Mouse (Mus musculus): ENCODE measurements around the gene Mvd.

DNA sequence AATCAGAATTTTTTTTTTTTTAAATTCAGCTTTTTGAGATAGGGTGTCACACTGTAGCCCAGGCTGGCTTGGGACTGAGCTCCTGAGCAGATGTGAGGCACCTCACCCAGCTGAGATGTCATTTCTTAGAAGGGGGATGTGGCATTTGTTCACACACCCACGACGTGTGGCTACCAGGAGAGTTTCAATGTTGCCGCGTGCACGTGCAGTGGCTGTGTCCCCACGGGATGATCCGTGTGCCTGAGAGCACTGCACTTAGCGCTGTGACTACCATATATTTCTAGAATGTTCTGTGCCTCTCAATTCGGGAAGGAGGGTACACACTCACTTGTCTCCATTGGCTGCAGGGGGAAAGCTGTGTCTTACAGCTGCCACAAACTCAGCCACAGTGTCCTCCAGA is 7.1 kb downstream of the Mvd start:
- TF ChIP-seq CTCF (IDR thresholded peaks at IDR 0.05 in 2 of 3, conservative IDR thresholded peaks at IDR 0.05 in 1 of 3; ENCODE audit: control insufficient read depth in 1 of 3, insufficient read depth in 1 of 3, low read depth in 2 of 3, low read length in 3 of 3, poor library complexity in 1 of 3, severe bottlenecking in 1 of 3), result no peak
- no peak for TF ChIP-seq MYB (IDR thresholded peaks at IDR 0.05; ENCODE audit: low read depth, low read length)
- no peak for TF ChIP-seq ZNF384 (IDR thresholded peaks at IDR 0.05; ENCODE audit: low read depth, low read length)
- TF ChIP-seq ZKSCAN1 (IDR thresholded peaks at IDR 0.05; ENCODE audit: low read depth, low read length), result no peak
- TF ChIP-seq POLR2A (IDR thresholded peaks at IDR 0.05; ENCODE audit: control insufficient read depth in 1 of 2, insufficient read depth in 1 of 2, low read depth in 1 of 2, low read length in 2 of 2, poor library complexity in 1 of 2), result no peak
- no peak for TF ChIP-seq SIN3A (IDR thresholded peaks at IDR 0.05; ENCODE audit: low read length)
- TF ChIP-seq RAD21 (IDR thresholded peaks at IDR 0.05; ENCODE audit: low read depth, low read length), result no peak
- TF ChIP-seq CHD2 (IDR thresholded peaks at IDR 0.05; ENCODE audit: low read length), result no peak
- TF ChIP-seq MAX (IDR thresholded peaks at IDR 0.05; ENCODE audit: low read length), result no peak
- no peak for TF ChIP-seq E2F4 (IDR thresholded peaks at IDR 0.05; ENCODE audit: borderline replicate concordance, low read depth, low read length)
- no peak for TF ChIP-seq SMC3 (IDR thresholded peaks at IDR 0.05; ENCODE audit: low read depth, low read length)

Measured in MEL (cell line).